Mouse (Mus musculus) forebrain, embryonic 16.5 days (tissue): ENCODE results near the gene Gm14440. TPM values are rescaled to one million over a fixed set of nuclear protein-coding genes. Genes with fewer than 3 reads are reported as not detected.
"Not testable (repeated sequence)": the region's sequence is repeated elsewhere in the genome, so short reads cannot be mapped to it uniquely, and the experiment has no call there.

Experiments
- ATAC-seq: fragments of 200-750 bp; cut with Nextera tagmentation; 2 replicates; pipeline ENCODE4 v1.8.0; 2017; ENCODE audit warnings: mild to moderate bottlenecking, moderate library complexity
- H3K27ac ChIP-seq: fragments of 300-500 bp; sonication (generic); 2 replicates; pipeline ENCODE4 v1.5.1; 2014; ENCODE audit warnings: low read length, control low read depth
- H3K27me3 ChIP-seq: fragments of 300-500 bp; sonication (generic); replicated peaks from 2 replicates; pipeline ENCODE4 v1.6.1; 2014; ENCODE audit warnings: low read length; ENCODE audit not compliant: control insufficient read depth, insufficient read depth
- H3K36me3 ChIP-seq: fragments of 300-500 bp; sonication (generic); 2 replicates; pipeline ENCODE4 v1.6.1; 2014; ENCODE audit not compliant: control insufficient read depth, insufficient read depth
- H3K4me1 ChIP-seq: fragments of 300-500 bp; sonication (generic); replicated peaks from 2 replicates; pipeline ENCODE4 v1.6.1; 2014; ENCODE audit warnings: low read length; ENCODE audit not compliant: control insufficient read depth, insufficient read depth
- H3K4me2 ChIP-seq: fragments of 300-500 bp; sonication (generic); 2 replicates; pipeline ENCODE4 v1.6.1; 2014; ENCODE audit warnings: mild to moderate bottlenecking, low read length, control low read depth
- H3K4me3 ChIP-seq: fragments of 300-500 bp; sonication (generic); replicated peaks from 2 replicates; pipeline ENCODE4 v1.5.1; 2014; ENCODE audit warnings: mild to moderate bottlenecking, low read length, control low read depth
- H3K9ac ChIP-seq: fragments of 300-500 bp; sonication (generic); replicated peaks from 2 replicates; pipeline ENCODE4 v1.6.1; 2014; ENCODE audit warnings: low read depth, low read length, control low read depth
- H3K9me3 ChIP-seq: fragments of 300-500 bp; sonication (generic); 2 replicates; pipeline ENCODE4 v1.6.1; 2016; ENCODE audit warnings: low read length; ENCODE audit not compliant: control insufficient read depth
- WGBS: fragments of 180-500 bp; shearing (Covaris S2); extraction: QIAGEN DNeasy Blood & Tissue Kit; methylation state at CpG from one replicate; pipeline ENCODE4 v1.1.7; 2014; 5-methylcytosine and 5-hydroxymethylcytosine counted together
- polyA plus RNA-seq: library from polyadenylated mRNA; unstranded; fragments of >200 nt; fragmentation: Nextera tagmentation; extraction: Ambion mirVana; gene quantifications from 2 replicates; pipeline ENCODE4 v1.2.1, GENCODE M21; 2015

Gm14440 gene
- 2.3 and 3.0 TPM in 2 replicates for polyA plus RNA-seq

- not testable (repeated sequence) for H3K4me3 ChIP-seq, H3K36me3 ChIP-seq, H3K9ac ChIP-seq, H3K27me3 ChIP-seq, H3K9me3 ChIP-seq, H3K4me2 ChIP-seq, H3K4me1 ChIP-seq, ATAC-seq, H3K27ac ChIP-seq
- no CpG with 5 or more reads among the region's 6 CpGs for WGBS
Observed at GRCm38 (mm10) chr2:175274825-175275224, at the start of gene Gm14440. TSS of gene Gm14440 (plus strand) at chr2:175275125.

Other genes with a start within 250 kb of the Gm14440 start
- 0.71 TPM in 1 of 2 replicates, not detected in the other for gene Gm14393, start 207.3 kb upstream of the Gm14440 start, polyA plus RNA-seq
- gene Gm14399, start 133.1 kb upstream of the Gm14440 start, polyA plus RNA-seq = 6.7 and 7.8 TPM in 2 replicates
- 1.2 TPM in 2 replicates for gene Gm14443, start 99.3 kb upstream of the Gm14440 start, polyA plus RNA-seq
- gene Gm14391, start 68.2 kb upstream of the Gm14440 start, polyA plus RNA-seq = 11.8 and 13.2 TPM in 2 replicates
- gene Gm4631, start 63.1 kb downstream of the Gm14440 start, polyA plus RNA-seq = 20.7 and 20.8 TPM in 2 replicates
- gene Zfp968, start 97.3 kb downstream of the Gm14440 start, polyA plus RNA-seq = 3.9 and 4.9 TPM in 2 replicates
- 15.9 and 18.0 TPM in 2 replicates for gene Gm4724, start 160.7 kb downstream of the Gm14440 start, polyA plus RNA-seq
- gene Zfp965, start 194.9 kb downstream of the Gm14440 start, polyA plus RNA-seq = 7.8 and 9.4 TPM in 2 replicates